Mouse (Mus musculus): ENCODE measurements around the gene Rsc1a1. TPM values are rescaled to one million over a fixed set of nuclear protein-coding genes. Genes with fewer than 3 reads are reported as not detected.

Rsc1a1 gene
- total RNA-seq, 2 experiments from 2014 or later, result 0.42 to 2.2 TPM

DNA sequence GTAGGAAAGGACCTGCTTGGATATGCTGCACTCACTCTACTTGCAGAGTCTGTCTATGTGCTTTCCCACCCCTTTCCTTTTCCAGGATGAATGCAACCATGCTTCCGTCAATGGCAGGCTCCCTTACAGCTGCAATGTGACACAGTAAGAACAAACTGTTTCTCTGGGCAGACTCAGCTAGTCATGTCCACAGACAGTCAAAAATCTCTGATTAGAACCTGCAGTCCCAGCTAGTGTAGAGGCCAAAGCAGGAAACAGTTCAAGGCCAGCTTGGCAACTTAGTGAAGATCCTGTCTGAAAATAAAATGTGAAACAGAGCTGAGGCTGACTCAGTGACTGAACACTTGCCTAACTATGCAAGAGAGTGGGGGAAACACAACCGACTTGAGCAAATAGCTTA, 19.2 kb upstream of the Rsc1a1 start:
- intact Hi-C loops (cut with DNase I), result no loop called here

DNA sequence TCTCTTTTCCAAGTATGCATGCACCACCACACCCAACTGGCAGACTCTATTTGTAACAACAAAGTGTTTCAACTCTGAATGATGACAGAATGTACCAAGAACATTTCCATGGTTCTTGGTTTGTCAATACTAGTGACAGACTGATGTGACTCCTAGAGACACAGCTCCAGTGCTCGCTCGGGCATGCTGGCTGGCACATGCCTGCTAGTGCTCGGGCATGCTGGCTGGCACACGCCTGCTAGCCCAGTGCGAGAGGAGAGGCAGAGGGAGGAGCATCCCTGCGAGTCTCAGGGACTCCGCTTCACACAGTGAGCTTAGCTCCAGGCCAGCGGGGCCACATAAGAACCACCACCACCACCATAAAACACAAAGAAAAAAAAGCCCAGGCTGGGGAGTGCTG, 9.3 kb upstream of the Rsc1a1 start:
- no peak for DNase-seq
- intact Hi-C loops (cut with DNase I), result no loop called here

More for the DNA sequence above, 19.2 kb upstream of the Rsc1a1 start:
- DNase-seq, result no peak

DNA sequence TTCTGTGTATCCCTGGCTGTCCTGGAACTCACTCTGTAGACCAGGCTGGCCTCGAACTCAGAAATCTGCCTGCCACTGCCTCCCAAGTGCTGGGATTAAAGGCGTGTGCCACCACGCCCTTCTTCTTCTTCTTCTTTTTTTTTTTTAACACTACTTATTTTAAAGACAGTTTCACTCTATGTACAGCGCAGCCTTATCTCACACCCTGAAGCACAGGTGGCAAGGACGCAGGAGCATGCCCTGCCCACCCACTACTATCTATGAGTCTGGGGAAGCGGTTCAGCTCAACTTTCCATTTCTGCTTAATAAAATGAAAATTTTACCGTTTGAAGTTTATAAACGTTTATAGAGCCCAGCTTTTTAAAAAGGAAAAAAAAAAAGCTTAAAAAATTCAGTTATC, 3.1 kb upstream of the Rsc1a1 start:
- intact Hi-C loops (cut with DNase I), result no loop called here
- no peak for DNase-seq

DNA sequence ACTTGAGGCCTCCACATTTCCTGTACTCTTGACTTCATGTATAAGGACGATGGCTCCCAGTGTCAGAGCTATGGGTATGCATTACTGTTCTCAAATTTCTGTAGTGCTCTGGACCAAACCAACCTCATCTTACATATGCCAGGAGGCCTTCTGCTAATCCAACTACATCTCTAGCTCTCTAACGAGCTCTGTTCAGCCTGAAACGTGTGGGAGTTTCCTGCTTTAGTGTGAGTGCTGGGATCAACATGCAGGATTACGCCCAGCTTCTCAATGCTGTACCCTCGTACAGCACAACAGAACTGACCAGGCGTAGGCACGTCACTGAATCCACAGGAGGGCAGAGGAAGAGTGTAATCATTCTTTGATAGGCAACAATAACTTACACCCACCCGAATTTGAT, 1.1 kb upstream of the Rsc1a1 start:
- intact Hi-C loops (cut with DNase I), result no loop called here
- DNase-seq, result no peak

DNA sequence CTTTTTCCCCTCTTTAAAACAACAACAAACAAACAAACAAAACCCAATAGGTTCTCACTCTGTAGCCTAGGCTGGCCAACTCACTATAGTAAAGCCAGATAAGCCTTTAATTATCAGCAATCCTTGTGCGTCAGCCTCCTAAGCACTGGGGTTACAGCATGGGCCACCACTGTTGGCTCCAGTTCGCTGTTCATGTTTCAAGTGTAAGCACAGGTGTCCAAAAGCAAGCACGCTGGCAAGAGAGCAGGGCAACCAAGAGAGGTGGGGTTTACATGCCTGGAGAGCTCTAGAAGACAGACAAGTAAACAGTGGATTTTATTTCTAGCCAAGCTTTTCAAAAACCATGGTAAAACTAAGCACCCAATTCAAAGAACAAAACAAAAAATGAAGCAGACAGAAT, 694 bp upstream of the Rsc1a1 start:
- intact Hi-C loops (cut with DNase I), result no loop called here
- DNase-seq, result no peak

DNA sequence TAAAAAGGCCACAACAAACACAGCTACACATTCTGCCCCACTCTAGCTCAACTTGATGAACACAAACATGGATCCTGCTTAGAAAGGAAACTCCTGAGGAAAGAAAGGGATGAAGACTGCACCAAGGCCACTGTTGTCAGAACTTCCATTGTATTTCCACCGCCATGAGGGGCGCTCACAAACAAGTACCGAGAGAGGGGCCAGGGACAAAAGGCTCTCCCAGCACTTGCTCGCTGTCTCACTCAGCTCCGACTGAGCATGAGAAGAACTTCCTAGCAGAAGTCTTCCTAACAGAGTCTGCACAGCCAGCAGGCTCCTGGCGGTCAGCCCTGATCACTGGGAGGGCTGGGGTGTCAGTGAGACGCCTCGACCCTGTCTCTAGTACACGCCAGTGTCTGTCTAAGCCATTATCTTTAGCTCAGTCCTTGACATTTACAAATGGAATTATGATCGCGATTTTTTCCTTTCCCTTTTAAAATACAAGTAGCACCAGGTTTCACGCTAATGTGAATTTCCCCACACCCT, 2.6 kb downstream of the Rsc1a1 start:
- DNase-seq, result no peak
- intact Hi-C loops (cut with DNase I), result no loop called here

DNA sequence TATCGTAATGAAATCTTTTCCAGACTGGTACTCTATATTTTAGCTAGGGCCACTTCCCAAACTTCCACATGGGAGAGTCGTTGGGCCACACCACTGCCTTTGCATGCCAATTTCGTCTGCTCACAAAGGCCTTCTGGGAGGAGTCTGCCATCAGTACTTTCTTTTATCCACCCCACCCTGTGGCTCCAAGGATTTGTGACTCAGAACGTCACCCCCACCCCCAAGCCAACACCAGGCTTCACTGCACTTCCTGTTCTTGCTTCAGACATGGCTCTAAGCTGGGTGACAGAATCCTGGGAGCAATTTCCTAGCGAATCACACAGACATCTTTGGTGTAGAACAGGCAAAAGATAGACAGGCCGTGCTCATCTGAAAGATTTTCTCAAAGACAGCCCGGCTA, 3.6 kb downstream of the Rsc1a1 start:
- intact Hi-C loops (cut with DNase I), result no loop called here
- no peak for DNase-seq

DNA sequence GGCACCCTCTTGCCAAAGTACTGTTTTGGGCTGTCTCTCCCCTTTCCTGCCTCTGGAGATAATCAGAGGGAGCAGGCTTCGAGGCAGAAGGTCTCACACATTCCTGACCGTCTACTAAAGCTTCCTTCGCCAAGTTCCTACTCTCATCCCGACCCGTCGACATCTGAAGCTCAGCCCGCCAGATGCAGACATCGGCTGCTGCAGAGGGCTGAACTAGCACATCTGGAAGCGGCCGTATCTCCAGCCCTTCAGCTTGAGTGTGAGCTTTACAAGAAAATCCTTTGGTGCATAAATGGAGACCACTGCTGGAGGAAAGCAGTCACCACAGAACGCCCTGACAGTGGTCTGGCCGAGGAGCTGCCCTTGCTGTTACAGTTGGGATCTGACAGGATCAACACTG, 4.5 kb downstream of the Rsc1a1 start:
- intact Hi-C loops (cut with DNase I), result no loop called here
- DNase-seq, result no peak

DNA sequence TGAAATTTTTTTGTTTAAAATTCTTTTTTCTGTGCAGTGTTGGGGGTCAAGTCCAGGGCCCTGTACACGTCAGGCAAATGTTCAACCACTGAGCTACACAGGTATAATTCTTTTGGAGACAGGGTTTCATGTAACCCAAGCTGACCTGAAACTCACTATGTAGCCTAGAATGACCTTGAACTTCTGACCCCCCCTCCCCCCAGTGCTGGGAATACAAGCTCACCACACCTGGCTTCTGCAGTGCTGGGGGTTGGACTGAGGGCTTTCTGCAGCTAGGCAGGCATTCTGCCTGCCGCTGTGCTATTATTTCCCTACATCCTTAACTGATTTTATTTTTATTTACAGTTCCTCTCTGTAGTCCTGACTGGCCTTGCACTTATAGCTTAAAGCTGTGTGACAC, 6.4 kb downstream of the Rsc1a1 start:
- intact Hi-C loops (cut with DNase I), result no loop called here
- DNase-seq, result no peak

DNA sequence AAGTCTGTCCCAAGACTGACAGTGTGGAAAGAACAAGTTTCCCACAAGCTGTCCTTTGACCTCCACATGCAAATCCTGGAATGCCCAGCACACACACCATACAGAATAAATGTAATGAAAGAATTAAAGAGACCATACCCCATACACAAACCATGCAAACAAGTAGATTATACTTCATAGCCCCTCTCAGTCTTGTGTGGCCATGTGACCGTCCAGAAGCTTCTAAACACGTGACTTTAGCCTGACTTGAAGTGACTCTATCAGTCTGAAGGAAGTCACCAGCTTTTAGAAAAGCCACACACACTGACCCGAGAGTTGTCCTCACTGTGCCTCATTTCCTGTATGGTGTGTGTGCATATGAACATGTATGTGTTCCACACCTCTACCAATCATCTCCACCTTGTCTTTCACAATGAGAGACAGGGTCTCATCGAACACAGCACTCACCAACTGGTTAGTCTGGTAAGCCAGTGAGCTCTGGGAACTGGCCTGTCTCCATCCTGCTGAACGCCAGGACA, 8.9 kb downstream of the Rsc1a1 start:
- intact Hi-C loops (cut with DNase I), result no loop called here
- DNase-seq, result no peak

DNA sequence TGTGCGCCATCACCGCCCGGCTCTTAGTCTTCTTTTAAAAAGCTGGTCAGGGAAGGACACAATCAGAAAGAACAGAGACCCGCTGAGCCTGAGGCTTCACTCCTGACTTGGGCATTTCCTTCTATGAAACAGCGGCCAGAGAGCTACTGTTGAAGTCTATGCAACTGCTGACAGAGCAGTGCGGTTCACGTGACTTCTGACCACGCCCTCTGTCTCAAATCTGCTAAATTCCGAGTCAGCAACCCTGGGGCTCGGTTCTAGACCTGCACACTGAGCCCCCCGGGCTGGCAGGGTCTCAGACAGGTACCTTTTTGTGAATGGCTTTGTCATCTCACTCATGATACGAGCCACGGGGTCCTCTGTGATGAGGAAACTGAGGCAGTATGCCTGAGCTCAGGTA, 13.1 kb downstream of the Rsc1a1 start:
- no peak for DNase-seq
- intact Hi-C loops (cut with DNase I), result no loop called here

DNA sequence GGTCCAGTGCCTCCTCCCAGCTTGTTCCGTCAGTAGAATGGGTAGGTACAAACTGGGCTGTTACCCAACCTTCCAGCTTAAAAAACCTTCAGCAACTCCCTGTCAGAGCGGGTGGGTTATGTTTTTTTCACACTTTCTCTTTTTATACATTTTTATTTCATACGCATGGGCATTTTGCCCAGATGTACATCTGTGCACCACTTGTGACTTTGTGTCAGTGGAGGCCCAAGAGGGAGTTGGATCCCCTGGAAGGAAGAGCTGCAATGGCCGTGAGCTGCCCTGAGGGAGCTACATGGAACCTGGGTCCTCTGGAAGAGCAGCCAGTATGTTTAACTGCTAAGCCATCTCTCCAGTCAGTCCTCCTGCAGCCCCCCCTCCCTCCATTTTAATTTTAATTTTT, 14.0 kb downstream of the Rsc1a1 start:
- intact Hi-C loops (cut with DNase I), result no loop called here
- no peak for DNase-seq

DNA sequence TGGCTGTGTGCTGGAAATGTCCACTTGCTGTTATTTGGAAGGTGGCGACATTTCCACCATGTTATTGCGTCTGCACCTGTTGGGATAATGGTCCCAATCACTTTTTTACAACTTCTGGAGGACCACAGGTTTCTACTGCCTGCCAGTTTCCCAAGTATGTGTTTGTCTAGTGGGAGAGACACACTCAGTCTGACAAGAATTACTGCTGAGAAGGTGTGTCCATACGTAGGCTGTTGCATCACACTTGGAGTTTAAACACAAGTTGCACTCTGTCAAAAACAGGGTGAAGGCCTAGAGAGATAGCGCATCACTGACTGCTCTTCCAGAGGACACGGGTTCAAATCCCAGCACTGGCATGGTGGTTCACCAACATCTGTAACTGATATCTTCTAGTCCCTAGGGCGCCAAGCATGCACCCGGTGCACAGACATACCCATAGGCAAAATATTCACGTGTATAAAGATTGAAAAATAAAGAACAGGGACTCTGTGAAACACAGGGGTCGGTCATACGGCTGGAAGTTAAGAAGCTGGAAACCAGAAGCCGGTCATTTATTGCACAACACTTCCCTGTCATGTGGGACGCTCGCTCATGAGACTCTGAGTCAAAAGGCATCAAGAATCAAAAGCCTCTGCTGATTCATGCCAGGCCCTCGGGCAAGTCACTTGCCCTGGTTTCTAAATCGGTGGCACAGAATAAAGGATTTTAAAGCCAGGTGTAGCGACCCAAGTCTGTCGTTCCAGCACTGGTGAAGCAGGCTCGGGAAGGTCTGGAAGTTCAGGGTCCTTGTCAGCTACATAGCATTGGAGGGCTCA, 15.3 kb downstream of the Rsc1a1 start:
- intact Hi-C loops (cut with DNase I), result no loop called here

DNA sequence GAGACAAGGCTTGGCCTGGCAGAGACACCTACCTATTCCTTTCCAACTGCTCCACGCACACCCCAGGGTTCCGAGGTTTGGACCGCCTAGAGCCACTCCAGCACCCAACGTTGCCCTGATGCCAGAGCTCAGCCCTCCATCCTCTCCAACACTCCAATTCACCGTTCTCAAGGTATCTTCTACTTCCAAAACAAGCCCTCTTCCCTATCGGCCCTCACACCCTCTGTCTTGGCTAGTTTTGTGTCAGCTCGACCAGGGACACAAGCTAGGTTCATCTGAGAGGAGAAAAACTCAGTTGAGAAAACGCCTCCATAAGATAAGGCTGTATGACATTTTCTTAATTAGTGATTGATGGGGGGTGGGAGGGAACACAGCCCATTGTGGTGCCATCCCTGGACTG, 20.6 kb downstream of the Rsc1a1 start, which contains the start of gene Plekhm2:
Plekhm2 (minus strand) TSS at position 101 of the 400 bp plus-strand sequence.
- intact Hi-C loops (cut with DNase I), result no loop called here
- no peak for DNase-seq

More for the DNA sequence above, 15.3 kb downstream of the Rsc1a1 start:
- DNase-seq, result no peak

DNA sequence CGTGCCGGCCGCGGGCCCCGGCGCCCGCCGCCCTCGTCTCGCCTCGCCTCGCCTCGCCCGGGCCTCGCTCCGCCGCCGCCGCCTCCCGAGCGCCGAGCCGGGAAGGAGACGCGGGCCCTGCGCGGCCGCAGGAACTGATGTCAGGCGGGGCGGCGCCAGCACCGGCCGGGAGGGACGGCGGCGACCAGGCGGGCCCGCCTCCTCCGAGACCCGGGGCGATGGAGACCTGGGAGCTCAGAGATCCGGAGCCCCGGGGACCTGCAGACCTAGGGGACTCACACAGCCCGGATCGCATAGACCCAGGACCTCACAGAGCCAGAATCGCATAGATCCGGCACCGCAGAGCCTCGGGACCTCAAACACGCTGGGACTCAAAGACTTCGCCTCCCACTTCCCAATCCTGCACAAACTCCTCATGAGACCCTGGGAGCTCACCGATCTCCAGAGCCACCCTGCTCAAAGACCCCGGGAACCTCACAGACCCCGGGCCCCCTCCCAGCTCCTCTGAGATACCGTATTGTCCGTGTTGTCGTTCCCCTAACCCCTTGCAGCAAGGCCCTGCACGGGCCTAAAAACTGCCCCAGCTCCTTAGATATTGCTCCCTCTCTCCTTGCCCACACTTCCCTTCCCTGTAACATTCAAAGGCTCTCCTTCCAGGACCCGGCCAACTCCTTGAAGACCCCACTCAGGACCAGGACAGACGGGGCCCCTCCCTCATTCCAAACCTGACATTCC, 21.2 kb downstream of the Rsc1a1 start:
- peak; percentile 70 for DNase-seq
- intact Hi-C loops (cut with DNase I), result no loop called here

DNA sequence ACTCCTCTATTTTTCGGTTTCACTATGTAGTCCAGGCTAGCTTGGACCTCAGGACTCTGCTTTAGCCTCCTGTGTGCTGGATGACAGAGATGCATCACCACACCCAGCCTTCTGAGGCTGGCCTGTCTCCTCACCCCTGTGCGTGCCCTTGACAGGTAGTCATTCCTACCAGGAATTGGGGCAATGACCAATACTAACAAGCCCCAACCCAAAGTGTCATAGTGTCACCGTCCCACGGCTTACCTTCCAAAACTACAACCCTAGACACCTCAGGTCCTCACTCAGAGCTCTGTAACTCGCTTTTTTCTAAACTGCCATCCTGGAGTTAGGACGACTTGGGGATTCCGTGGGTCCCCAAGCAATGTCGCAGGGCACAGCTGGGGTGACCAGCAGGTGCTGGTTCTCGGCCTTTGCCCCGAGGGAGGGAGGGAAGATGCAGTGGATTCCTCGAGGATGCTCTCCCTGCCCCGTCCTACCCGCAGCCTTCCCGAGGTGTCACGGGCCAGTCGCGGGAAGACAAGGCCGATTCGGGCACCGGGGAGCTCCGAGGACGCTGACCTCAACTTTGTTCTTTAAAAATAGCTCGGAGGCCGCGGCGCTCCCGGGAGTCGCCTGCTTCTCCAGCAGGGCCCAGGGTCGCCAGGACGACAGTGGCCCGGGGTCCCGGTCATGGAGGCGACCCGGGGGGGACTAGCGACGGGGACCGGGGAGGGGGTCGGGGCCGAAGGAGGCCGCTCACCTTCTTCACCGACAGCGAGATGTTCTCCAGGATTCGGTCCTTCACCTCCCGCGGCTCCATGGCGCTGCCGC, 22.1 kb downstream of the Rsc1a1 start:
- DNase-seq, result peak; percentile 31
- intact Hi-C loops (cut with DNase I), result no loop called here

DNA sequence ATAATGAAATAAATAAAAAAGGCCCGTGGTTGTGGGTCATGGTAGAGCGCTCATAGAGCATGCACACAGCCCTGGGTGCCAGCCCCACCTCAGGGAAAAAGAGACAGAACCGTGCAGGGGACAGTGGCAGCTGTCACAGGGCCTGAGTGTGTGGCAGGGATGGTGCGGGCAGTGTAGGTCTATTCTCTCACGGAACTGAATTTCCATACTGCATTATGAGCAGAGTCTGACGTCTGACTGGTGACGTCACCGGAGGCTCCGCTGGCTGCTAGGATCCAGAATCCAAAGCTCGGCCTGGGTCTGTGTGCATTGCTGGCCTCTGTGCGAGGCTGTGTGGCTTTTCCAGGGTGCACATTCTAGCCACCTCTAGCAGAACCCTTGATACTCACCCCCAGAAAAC, 24.5 kb downstream of the Rsc1a1 start:
- intact Hi-C loops (cut with DNase I), result no loop called here

DNA sequence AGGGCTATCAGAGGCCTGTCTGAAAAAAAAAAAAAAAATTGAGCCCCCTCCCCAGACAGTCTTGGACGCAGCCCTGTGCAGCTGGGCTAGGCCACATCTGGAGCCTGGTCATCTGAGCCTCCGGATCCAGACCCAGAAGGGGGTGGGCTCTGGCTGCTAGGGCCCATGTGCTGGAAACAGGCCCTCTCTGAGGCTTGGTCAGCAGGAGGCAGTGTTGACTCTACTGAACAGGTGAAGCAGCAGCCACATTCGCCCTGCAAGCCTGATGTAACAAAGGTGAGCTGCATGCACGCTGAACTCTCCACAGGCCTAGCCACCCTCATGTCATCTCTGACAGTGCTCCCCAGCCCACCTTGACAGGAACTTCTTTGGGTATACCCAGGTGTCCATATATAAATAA, 25.7 kb downstream of the Rsc1a1 start:
- DNase-seq, result no peak
- intact Hi-C loops (cut with DNase I), result no loop called here

More for the DNA sequence above, 24.5 kb downstream of the Rsc1a1 start:
- no peak for DNase-seq

DNA sequence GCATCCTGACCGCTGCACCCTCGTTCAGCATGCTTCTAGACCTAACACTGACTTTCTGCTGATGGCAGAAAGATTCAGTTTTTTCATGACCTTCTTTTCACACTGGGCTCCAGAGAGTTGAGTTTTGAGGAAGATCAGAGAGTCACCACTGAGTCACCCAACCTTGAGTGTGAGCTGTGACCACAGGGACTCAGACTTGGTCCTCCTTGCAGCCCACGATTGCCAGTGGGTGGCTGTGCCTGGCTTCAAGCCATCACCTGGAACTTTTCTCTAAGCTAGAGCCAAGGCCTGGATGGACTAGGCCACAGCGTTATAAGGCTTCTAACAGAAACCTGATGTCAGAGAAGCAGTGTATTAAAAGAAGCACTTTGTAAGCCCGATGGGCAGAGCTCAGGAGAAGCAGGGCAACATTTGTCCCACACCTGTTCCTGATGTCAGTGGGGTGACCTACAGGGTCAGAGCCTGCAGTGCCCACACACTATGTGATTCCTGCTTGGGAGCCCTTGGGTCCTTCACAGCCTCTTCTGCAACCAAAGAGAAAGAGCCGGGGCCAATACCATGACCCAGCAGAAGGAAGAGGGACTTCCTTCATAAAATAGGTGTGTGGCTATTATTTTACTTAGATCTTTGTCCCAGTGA, 26.4 kb downstream of the Rsc1a1 start:
- intact Hi-C loops (cut with DNase I), result no loop called here

DNA sequence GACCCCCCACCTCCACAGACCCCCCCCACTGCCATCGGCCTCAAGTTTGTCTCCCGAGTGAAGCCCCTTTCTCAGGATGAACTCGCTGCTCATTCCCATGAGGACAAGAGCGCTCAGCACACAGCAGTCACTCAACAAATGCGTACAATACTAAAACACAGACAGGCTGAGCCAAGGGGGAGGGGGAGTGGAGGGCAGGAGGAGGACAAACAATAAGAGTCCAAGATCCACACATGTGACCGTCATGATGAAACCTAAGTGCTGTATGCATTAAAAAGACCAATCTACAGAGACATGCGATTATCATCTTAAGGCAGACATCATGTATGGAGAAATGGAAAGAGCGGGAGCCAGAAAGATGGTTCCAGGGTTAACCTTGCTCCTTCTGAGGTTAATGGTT, 28.5 kb downstream of the Rsc1a1 start:
- DNase-seq, result no peak

More for the DNA sequence above, 26.4 kb downstream of the Rsc1a1 start:
- DNase-seq, result no peak

More for the DNA sequence above, 28.5 kb downstream of the Rsc1a1 start:
- intact Hi-C loops (cut with DNase I), result no loop called here

All from left cerebral cortex, postnatal 4 days (tissue).